Mouse (Mus musculus) ovary, postnatal 14 days (tissue): ENCODE results near the gene Hist1h3g.
"Not testable (repeated sequence)": the region's sequence is repeated elsewhere in the genome, so short reads cannot be mapped to it uniquely, and the experiment has no call there.

Experiments used
- DNase-seq: peaks from one replicate; pipeline ENCODE4 v3.0.0; 2022; ENCODE audit warnings: low spot score

The Hist1h3g gene

GRCm38 (mm10) chr13:23515826-23516620 lies 19.2 kb upstream of the Hist1h3g start:
- no peak for DNase-seq

GRCm38 (mm10) chr13:23516822-23517602 lies 18.2 kb upstream of the Hist1h3g start:
- DNase-seq = peak; percentile 61

- DNase-seq = peak; percentile 85
Observed at GRCm38 (mm10) chr13:23517603-23518294, 17.5 kb upstream of the Hist1h3g start.

- DNase-seq = no peak
Observed at GRCm38 (mm10) chr13:23518295-23518603, 17.0 kb upstream of the Hist1h3g start.

GRCm38 (mm10) chr13:23518885-23519284 lies 16.3 kb upstream of the Hist1h3g start:
- peak; percentile 76 for DNase-seq

- DNase-seq = peak; percentile 77
Observed at GRCm38 (mm10) chr13:23519416-23519815, 15.8 kb upstream of the Hist1h3g start.

GRCm38 (mm10) chr13:23521703-23522102 lies 13.5 kb upstream of the Hist1h3g start:
- DNase-seq = no peak

GRCm38 (mm10) chr13:23523976-23524375 lies 11.2 kb upstream of the Hist1h3g start:
- no peak for DNase-seq

- DNase-seq = no peak
Observed at GRCm38 (mm10) chr13:23524654-23525053, 10.6 kb upstream of the Hist1h3g start.

- no peak for DNase-seq
Observed at GRCm38 (mm10) chr13:23525901-23526300, 9.3 kb upstream of the Hist1h3g start.

- peak; percentile 94 for DNase-seq
Observed at GRCm38 (mm10) chr13:23526312-23526711, 8.9 kb upstream of the Hist1h3g start.

GRCm38 (mm10) chr13:23529005-23529404 lies 6.2 kb upstream of the Hist1h3g start:
- DNase-seq = no peak

- DNase-seq = no peak
Observed at GRCm38 (mm10) chr13:23529480-23530165, 5.6 kb upstream of the Hist1h3g start.

- DNase-seq = no peak
Observed at GRCm38 (mm10) chr13:23530181-23530900, 4.9 kb upstream of the Hist1h3g start.

- peak; percentile 97 for DNase-seq
Observed at GRCm38 (mm10) chr13:23530901-23531875, 4.0 kb upstream of the Hist1h3g start, which contains the start of gene Hist1h4h. Hist1h4h (plus strand) TSS chr13:23531050.

GRCm38 (mm10) chr13:23532262-23533075 lies 2.8 kb upstream of the Hist1h3g start:
- no peak for DNase-seq

GRCm38 (mm10) chr13:23533560-23534367 lies 1.5 kb upstream of the Hist1h3g start, which contains the start of gene Hist1h2af:
Hist1h2af (plus strand) TSS chr13:23533906.
- DNase-seq = not testable (repeated sequence)
